Mouse (Mus musculus) kidney, adult 2 months (tissue): ENCODE measurements around the gene Trim25. TPM values are rescaled to one million over a fixed set of nuclear protein-coding genes. Genes with fewer than 3 reads are reported as not detected.
"Not testable (repeated sequence)": the region's sequence is repeated elsewhere in the genome, so short reads cannot be mapped to it uniquely, and the experiment has no call there.

Experiments
- DNase-seq: peaks from one replicate; pipeline ENCODE4 v3.0.0; 2021
- H3K27ac ChIP-seq: fragments of 200-500 bp; 2 replicates; pipeline ENCODE4 v1.5.1; 2012; ENCODE audit warnings: low read depth, low read length, control low read depth, inconsistent platforms; ENCODE audit not compliant: insufficient read depth
- H3K27me3 ChIP-seq: fragments of 200-500 bp; replicated peaks from 2 replicates; pipeline ENCODE4 v1.6.1; 2012; ENCODE audit warnings: mild to moderate bottlenecking, moderate library complexity, low read length, inconsistent platforms; ENCODE audit not compliant: control insufficient read depth, insufficient read depth
- H3K36me3 ChIP-seq: fragments of 200-500 bp; 2 replicates; pipeline ENCODE4 v1.6.1; 2012; ENCODE audit warnings: mild to moderate bottlenecking, moderate library complexity, low read length, inconsistent platforms; ENCODE audit not compliant: control insufficient read depth, insufficient read depth
- H3K4me1 ChIP-seq: fragments of 200-500 bp; 2 replicates; pipeline ENCODE4 v1.6.1; 2011; ENCODE audit warnings: low read length; ENCODE audit not compliant: control insufficient read depth, insufficient read depth
- H3K4me3 ChIP-seq: fragments of 200-500 bp; 2 replicates; pipeline ENCODE4 v1.5.1; 2011; ENCODE audit warnings: mild to moderate bottlenecking, low read depth, low read length, control low read depth; ENCODE audit not compliant: insufficient read depth
- CTCF ChIP-seq: fragments of 200-500 bp; conservative IDR thresholded peaks from 2 replicates; pipeline ENCODE4 v1.5.1; 2011; ENCODE audit warnings: low read depth, mild to moderate bottlenecking, control low read depth, low read length, moderate library complexity, mixed read lengths; ENCODE audit not compliant: insufficient read depth, insufficient read length
- POLR2A ChIP-seq: fragments of 200-500 bp; IDR thresholded peaks from one replicate; pipeline ENCODE4 v1.6.1; 2011; ENCODE audit warnings: low read depth, low read length, control low read depth
- WGBS: fragments of 180-500 bp; shearing (Covaris S2); methylation state at CpG from one replicate; pipeline ENCODE4 v1.1.7; 2018; 5-methylcytosine and 5-hydroxymethylcytosine counted together
- polyA plus RNA-seq: library from polyadenylated mRNA; depleted of rRNA; stranded (reverse); fragments of >200 nt; gene quantifications from 2 replicates; pipeline ENCODE4 v1.2.3, GENCODE M21; 2012

The Trim25 gene
- polyA plus RNA-seq, 1 experiment, result 27.3 TPM

DNA sequence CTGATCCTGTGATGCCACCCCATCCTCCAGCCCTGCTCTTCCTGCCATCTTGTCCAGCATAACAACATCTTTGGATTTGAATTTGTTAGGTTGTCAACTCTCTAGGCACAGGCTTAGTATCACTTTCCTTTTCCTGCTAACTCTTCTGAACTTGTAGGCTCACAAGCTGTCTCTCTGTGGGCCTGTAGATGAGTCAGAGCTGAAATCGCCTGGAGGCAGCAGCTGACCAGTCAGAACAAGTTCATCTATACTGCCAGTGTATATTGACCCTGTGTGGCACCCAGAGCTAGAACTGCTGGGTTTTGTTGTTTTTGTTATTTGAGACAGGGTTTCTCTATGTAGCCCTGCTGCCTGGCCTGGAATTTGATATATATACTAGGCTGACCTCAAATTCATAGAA, 32.0 kb downstream of the Trim25 start:
- 57% methylated on average over 1 of the region's 1 CpGs for whole genome bisulfite sequencing
- Histone ChIP-seq H3K36me3 (no peaks in the 10 kb centered on the region), H3K27me3 (no peaks in the 10 kb centered on the region), H3K4me1 (no peaks in the 10 kb centered on the region), H3K27ac (no peak overlapping the region), H3K4me3 (no peak overlapping the region)
- TF ChIP-seq CTCF, result no peak
- no peak for TF ChIP-seq POLR2A
- no peak for DNase-seq

DNA sequence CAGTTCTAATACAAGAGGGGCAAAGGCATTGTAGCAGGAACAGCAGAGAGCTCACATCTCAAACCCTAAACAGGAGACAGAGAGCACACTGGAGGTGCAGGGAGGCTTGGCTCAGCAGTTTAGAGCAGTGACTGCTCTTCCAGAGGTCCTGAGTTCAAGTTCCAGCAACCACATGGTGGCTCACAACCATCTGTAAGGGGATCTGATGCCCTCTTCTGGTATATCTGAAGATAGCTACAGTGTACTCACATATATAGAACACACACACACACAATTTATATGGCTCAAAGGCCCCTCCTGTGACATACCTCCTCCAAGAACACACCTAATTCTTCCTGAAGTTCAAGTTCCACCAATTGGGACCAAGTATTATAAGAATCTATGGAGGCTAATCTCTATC, 35.4 kb downstream of the Trim25 start:
- no peaks in the 10 kb centered on the region for H3K27me3 ChIP-seq
- no peaks in the 10 kb centered on the region for H3K36me3 ChIP-seq
- H3K4me1 ChIP-seq, result no peaks in the 10 kb centered on the region
- H3K27ac ChIP-seq, result no peak overlapping the region
- no peak for DNase-seq
- no peak overlapping the region for H3K4me3 ChIP-seq
- TF ChIP-seq CTCF (no peak; the same call in 1 of the 2 replicates), POLR2A (no peak)

DNA sequence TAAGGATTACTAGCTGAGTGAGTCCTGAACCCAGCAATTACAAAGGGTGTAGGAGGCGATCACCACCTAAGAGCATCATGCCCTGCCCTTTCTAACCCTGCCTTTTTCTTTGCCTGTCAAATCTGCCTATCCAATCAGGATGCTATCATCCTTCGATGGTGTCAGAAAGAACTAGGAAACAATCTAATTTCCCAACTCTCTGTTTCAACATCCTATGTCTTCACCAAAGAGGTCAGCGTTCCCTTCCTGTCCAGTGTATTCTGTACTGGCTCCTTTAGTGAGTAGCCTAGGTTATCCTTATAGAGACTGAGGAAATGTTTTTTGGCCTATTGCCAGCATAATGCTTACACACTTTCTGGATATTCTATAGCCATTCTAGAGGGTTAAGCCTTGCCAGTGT, 36.4 kb downstream of the Trim25 start:
- Histone ChIP-seq H3K27ac (no peak overlapping the region), H3K36me3 (0 out of 2 replicates have a peak, but pooled peaks cover 1% of the 10 kb centered on the region), H3K27me3 (no peaks in the 10 kb centered on the region), H3K4me3 (no peak overlapping the region), H3K4me1 (no peaks in the 10 kb centered on the region)
- 70% methylated on average over 3 of the region's 3 CpGs for WGBS
- no peak for DNase-seq
- TF ChIP-seq POLR2A, result no peak
- TF ChIP-seq CTCF, result no peak

DNA sequence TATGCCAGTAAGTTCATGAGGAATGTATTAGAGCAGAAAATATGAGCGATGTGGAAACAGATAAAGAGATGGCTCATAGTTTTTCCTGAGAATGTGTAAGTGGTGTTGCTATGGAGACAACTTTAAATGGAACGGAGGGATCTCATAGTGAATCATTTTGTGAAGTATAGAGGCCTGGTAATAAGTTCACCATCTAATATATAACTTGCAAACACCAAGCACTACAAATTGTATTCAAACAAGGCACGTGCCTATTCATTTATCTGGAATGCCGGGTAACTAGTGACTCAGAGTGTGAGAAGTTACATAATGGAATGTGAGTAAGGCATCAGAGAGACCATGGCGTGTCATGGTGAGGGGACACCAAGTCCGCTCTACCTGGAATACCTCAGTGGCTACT, 39.3 kb downstream of the Trim25 start:
- no peak for DNase-seq

DNA sequence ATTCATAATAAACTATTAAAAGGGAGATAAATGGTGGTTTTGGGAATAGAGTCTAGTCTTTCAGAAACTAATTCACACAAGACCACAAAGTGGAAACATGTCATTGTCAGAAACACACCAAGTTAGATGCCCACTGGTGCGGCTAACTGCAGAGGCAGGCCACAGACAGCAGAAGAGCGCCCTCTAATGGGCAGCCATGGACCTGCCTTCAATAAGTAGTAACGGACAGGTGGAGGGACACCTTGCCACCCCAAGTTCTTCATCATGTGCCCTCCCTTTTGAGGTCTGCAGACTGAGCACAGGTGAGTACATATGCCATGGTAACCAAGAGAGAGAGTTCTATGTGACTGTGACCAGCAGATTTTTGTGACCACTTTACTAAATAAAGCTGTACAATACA, 40.1 kb downstream of the Trim25 start:
- H3K36me3 ChIP-seq, result 0 out of 2 replicates have a peak, but pooled peaks cover 1% of the 10 kb centered on the region
- H3K27me3 ChIP-seq, result no peaks in the 10 kb centered on the region
- 16% methylated on average over 3 of the region's 3 CpGs for WGBS
- DNase-seq, result peak; percentile 76
- H3K4me1 ChIP-seq, result no peaks in the 10 kb centered on the region
- no peak overlapping the region for H3K4me3 ChIP-seq
- no peak overlapping the region for H3K27ac ChIP-seq
- TF ChIP-seq CTCF (peak; percentile 99), POLR2A (no peak)

More for the DNA sequence above, 39.3 kb downstream of the Trim25 start:
- H3K4me1 ChIP-seq, result no peaks in the 10 kb centered on the region
- H3K27me3 ChIP-seq, result no peaks in the 10 kb centered on the region
- TF ChIP-seq POLR2A (no peak), CTCF (no peak)
- H3K27ac ChIP-seq, result no peak overlapping the region
- H3K4me3 ChIP-seq, result no peak overlapping the region
- WGBS, result 86% methylated on average over 6 of the region's 6 CpGs
- H3K36me3 ChIP-seq, result 0 out of 2 replicates have a peak, but pooled peaks cover 1% of the 10 kb centered on the region

DNA sequence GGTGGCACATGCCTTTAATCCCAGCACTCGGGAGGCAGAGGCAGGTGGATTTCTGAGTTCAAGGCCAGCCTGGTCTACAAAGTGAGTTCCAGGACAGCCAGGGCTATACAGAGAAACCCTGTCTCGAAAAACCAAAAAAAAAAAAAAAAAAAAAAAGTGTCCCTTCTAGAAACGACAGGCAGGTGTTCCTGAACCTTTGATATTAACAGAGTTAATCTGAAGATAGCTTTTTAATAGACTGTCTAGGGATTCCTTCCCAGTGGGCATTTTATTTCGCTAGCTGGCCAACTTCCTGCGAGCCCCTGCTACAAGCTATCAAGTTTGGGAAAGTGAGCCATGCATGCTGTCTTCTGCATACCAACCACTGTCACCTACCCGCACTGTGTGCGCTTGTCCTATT, 41.9 kb downstream of the Trim25 start:
- not testable (repeated sequence) for H3K4me3 ChIP-seq, H3K4me1 ChIP-seq, H3K27me3 ChIP-seq, H3K36me3 ChIP-seq, H3K27ac ChIP-seq, DNase-seq
- 82% methylated on average over 7 of the region's 7 CpGs for WGBS

DNA sequence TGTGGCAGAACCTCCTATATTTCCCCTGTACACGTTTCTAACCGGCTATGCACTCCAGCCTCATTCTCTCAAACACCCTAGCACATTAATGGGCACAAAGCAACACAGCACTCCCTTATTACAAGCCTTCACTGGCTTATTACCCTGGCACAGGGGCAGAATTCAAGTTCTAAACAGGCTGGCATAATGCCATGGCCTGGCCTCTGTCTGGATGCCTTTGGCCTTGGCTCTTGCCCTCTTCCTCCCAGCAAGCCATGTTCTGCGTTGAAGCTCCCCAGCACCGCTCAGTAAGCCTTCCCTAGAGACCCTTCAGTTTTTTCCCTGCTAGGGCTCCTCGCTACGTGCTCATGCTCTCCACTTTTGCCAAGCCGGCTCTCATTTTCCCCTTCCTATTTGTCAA, 43.9 kb downstream of the Trim25 start:
- peak; percentile 41 for DNase-seq
- Histone ChIP-seq H3K27ac (no peak overlapping the region), H3K27me3 (no peaks in the 10 kb centered on the region), H3K4me3 (no peak overlapping the region), H3K36me3 (0 out of 2 replicates have a peak, but pooled peaks cover 1% of the 10 kb centered on the region), H3K4me1 (no peaks in the 10 kb centered on the region)
- no peak for TF ChIP-seq CTCF
- WGBS, result 82% methylated on average over 7 of the region's 7 CpGs

DNA sequence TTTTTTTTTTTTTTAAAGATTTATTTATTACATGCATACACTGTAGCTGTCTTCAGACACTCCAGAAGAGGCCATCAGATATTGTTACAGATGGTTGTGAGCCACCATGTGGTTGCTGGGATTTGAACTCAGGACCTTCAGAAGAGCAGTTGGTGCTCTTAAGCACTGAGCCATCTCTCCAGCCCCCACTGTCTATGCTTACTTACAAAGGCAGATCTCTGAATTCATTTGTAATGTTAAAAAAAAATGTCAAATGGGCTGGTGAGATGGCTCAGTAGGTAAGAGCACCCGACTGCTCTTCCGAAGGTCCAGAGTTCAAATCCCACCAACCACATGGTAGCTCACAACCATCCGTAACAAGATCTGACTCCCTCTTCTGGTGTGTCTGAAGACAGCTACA, 46.3 kb downstream of the Trim25 start:
- not testable (repeated sequence) for H3K36me3 ChIP-seq, H3K4me1 ChIP-seq, H3K27ac ChIP-seq, H3K27me3 ChIP-seq, DNase-seq, H3K4me3 ChIP-seq
- 96% methylated on average over 3 of the region's 3 CpGs for WGBS
